Mouse (Mus musculus) testis, postnatal 10 days (tissue): ENCODE results near the gene Prnp.

Source experiments
- DNase-seq: peaks from one replicate; pipeline ENCODE4 v3.0.0; 2021; ENCODE audit warnings: low spot score

The Prnp gene

GRCm38 (mm10) chr2:131909683-131910572 is at the start of gene Prnp, which contains the start of gene Prn:
Gene Prnp (plus strand): TSS chr2:131909928.
Gene Prn (plus strand): TSS chr2:131909957.
- DNase-seq: peak; percentile 96

- DNase-seq: no peak
These were observed 47.0 kb upstream of the Prnp start for GRCm38 (mm10) chr2:131862617-131863275.

GRCm38 (mm10) chr2:131863472-131863871 is 46.3 kb upstream of the Prnp start:
- no peak for DNase-seq

DNA sequence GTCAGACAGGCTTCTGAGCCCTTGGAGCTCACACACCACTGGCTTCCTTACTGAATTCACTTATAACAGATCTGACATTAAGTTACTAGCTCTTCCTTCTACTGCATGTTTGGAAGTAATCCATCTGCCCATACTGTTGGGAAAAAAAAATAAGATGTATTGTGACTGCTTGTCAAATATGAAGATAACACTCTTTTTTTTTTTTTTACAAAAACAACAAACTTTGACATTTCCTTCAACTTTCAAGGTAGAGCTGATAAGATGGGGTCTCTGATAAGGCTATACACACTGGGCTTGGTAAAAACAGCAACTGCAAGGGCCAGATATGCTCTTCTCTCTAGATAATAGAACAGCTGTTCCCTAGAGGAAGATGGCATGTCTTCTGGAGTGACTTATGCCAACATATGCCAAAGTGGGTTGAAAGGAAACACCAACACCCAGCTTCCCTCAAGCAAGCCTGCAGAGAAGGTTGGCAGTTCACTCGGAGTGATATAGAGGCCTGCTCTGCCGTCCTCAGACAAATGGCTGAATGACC is 45.4 kb upstream of the Prnp start:
- DNase-seq: no peak

- DNase-seq: no peak
These were observed 43.1 kb upstream of the Prnp start for GRCm38 (mm10) chr2:131866676-131867075.

GRCm38 (mm10) chr2:131868983-131869382 is 40.7 kb upstream of the Prnp start:
- no peak for DNase-seq

DNA sequence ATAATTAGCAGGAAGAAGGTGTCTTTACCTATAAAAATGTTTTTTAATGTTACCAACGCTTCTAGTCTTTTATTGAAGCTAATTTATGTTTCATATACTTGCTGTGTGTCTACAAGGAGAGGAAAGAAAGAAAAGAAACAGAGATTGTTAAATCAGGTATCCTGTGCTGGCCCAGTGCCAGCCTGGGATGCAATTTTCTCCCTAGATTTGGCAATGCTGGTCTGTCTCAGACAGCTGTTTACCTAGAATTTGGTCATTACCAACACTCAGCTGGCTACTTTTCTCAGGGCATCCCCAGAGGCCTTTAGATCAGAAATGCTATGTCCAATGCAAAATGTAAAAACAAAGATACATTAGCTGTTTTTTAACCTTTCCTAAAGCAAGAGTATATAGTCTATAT is 36.4 kb upstream of the Prnp start:
- DNase-seq: no peak

DNA sequence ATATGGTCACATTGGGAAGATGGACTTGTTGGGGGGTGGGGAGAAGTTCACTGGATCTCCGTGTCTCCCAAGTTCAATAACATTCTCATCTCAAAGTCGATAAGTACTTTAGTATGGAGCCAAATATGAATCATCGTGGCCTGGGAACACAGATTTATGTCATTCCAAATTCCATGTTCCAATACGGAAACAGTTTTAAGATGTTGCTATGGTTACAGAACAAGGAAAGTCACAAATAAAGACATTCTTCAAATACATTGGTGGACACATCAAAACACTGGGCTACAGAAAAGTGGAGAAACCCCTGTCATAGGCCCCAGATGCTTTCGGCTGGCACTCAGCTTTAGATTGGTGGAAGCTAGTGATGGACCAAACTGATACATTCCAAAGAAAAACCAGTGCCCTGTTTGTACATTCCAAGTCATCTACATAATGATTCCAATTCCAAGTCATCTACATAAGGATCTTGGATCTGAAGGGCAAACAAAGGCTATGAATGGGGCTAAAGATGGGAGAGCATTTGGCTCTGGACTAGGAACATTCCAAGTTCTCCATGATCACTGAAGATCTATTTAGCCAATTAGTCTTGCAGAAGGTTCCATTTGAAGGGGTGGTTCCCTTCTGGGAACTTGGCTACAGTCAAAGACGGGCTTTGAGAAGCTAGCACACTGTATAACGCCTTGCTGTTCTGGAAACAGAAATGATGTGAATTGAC is 33.0 kb upstream of the Prnp start:
- no peak for DNase-seq

DNA sequence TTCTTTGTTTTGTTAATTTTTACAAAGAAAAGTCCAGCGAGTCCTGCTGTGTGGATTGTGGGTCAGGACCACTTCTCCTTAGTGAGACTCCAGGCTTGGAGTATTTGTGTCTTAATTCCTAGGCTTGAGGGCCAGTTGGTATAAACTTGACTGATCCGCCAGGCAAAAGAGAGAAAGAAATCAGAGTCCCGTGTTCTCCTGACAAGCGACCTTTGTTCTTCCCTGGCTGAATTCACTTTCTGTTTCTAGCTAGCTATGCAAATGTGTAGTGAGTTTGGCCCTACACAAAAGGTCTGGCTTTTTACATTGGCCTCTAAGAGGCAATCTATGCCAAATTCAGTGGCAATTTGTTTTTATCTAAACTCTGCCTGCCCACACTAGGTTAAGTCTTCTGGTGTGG is 28.0 kb upstream of the Prnp start:
- no peak for DNase-seq

GRCm38 (mm10) chr2:131883136-131883535 is 26.6 kb upstream of the Prnp start:
- DNase-seq: no peak

GRCm38 (mm10) chr2:131886503-131887160 is 23.1 kb upstream of the Prnp start:
- no peak for DNase-seq

DNA sequence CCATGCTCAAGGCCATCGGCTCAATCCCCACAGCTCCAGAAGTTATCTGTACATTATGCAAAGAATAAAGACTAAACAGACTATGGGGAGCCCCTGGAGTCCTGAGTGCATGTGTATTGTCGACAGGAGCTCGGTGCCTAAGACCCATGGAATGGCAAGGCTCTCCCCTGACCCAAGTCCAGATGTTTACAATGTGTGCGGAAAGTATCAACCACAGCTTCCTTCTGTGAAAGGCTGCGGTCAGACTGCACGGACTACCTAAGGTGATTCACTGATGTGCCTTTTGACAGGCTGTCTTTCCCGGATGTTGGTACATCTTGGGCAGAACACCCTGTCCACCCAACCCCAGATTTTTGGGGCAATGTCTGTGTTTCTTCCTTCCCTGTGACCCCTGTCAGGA is 21.5 kb upstream of the Prnp start:
- DNase-seq: no peak

GRCm38 (mm10) chr2:131892534-131892933 is 17.2 kb upstream of the Prnp start:
- DNase-seq: no peak

- no peak for DNase-seq
These were observed 14.6 kb upstream of the Prnp start for GRCm38 (mm10) chr2:131895106-131895505.

- DNase-seq: no peak
These were observed 13.7 kb upstream of the Prnp start for GRCm38 (mm10) chr2:131896011-131896410.

DNA sequence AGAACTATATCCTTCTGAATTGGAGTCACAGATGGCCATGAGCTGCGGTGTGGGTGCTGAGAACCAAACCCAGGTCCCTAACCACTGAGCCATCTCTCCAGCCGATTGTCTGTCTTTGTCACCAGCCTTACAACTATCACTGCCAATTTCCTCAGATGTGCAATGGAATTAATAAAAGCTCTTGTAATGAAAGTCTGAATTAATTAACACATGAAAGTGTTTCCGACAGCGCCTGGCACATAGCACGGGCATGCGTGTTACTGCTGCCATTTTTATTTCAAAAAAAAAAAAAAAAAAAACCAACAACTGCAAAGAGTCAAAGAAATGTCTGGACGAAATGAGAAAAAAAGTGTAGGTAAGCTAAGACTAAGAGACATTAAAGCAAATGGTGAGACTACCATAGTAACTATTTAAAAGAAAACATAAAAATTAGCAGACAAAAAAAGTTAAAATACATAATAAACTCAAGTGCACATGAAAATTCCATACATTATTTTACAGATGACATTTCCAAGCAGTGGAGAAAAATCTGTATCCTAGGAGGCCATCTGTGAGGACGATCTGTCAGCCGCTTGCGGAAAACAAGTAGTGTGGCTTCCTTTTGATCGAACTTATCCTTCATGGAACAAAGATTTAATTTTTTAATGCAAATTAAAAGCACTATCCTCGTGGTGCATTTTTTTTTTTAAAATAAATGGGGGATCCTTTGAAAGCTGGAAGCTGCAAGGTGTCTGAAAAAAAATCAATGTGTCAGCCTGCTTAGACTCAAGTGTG is 12.2 kb upstream of the Prnp start:
- no peak for DNase-seq

DNA sequence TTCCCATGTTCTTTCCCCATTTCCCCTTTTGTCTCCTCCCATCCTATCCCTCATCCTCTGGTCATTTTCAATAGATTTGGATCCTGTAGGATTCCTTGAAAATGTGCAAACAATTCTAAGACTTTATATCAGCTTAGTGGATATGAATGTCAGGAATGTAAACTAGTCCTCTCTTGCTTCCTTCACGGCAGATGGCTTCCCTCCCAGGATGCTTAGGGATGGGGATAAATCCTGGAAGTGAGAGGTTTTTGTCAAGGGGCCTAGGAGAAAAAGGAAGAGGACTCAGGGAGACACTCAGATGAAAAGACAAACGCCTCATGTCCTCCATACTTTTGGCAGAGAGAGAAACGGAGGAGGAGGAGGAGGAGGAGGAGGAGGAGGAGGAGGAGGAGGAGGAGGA is 7.3 kb upstream of the Prnp start:
- no peak for DNase-seq

- no peak for DNase-seq
These were observed 6.9 kb upstream of the Prnp start for GRCm38 (mm10) chr2:131902867-131903266.

- DNase-seq: no peak
These were observed 4.7 kb upstream of the Prnp start for GRCm38 (mm10) chr2:131905025-131905424.

DNA sequence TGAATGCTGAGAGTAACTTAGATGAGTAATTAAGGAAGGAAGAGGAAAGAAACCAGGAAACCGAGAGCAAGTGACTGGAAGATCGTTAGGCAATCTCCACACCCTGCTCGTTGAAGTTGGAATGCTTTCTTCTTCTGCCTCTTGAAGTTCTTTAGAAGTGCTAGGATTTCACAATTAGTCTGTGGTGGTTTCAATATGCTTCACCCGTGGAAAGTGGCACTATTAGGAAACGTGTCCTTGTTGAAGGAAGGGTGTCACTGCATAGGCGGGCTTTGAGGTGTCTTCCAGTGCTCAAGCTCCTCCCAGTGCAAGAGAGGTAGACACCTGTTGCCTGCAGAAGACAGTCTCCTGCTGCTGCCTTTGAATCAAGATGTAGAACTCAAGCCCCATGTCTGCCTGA is 4.0 kb upstream of the Prnp start:
- DNase-seq: no peak

DNA sequence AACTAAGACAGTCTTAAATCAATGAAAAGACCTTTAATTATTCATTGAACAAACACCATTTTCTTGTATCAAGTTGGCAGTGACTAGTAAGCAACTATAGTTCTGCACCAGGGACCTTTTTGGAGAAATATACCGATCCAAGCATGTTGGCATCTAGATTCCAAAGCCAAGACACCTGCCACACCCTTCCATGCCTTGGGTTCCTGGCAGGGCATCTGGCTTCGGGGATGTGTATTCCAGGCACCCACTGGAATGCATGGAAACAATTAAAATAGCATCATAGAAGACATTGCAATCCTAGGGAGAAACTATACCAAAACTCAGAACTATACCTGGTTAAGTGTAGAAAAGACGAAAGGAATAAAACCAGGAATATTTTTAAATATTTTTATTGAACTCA is 3.5 kb upstream of the Prnp start:
- DNase-seq: no peak
